Mouse (Mus musculus): ENCODE measurements around the gene Csdc2. TPM values are rescaled to one million over a fixed set of nuclear protein-coding genes. Genes with fewer than 3 reads are reported as not detected.
"Not testable (repeated sequence)": the region's sequence is repeated elsewhere in the genome, so short reads cannot be mapped to it uniquely, and the experiment has no call there.

Gene Csdc2
- polyA plus RNA-seq, 1 experiment from 2014 or later, result 15.7 TPM

- no peak for ATAC-seq (ENCODE audit: insufficient read depth, low FRiP score, low read depth)
- Histone ChIP-seq H3K9ac (no peak overlapping the region), H3K36me3 (peaks cover 7% of the 10 kb centered on the region; the same call in 1 of the 2 replicates), H3K4me1 (peaks cover 5% of the 10 kb centered on the region), H3K27ac (no peak overlapping the region), H3K4me3 (replicated peaks) (no peak overlapping the region), H3K4me2 (no peak overlapping the region), H3K27me3 (replicated peaks) (no peaks in the 10 kb centered on the region), H3K9me3 (no peaks in the 10 kb centered on the region)
- 85% methylated on average over 3 of the region's 3 CpGs for WGBS
These were observed 22.3 kb downstream of the Csdc2 start for GRCm38 (mm10) chr15:81958906-81959305.

- WGBS, result under 1% methylated on average over 77 of the region's 77 CpGs
- peak within 1 kb of the TSS; percentile 68 for H3K9ac ChIP-seq
- H3K4me1 ChIP-seq, result peaks cover 5% of the 10 kb centered on the region
- H3K4me2 ChIP-seq, result peak within 1 kb of the TSS; percentile 100
- H3K4me3 ChIP-seq (replicated peaks), result peak within 1 kb of the TSS; percentile 79
- peak within 1 kb of the TSS; percentile 85 for H3K27ac ChIP-seq
- no peaks in the 10 kb centered on the region for H3K9me3 ChIP-seq
- H3K27me3 ChIP-seq (replicated peaks), result no peaks in the 10 kb centered on the region
- peaks cover 3% of the 10 kb centered on the region; the same call in 1 of the 2 replicates for H3K36me3 ChIP-seq
- peak; percentile 97 for ATAC-seq (ENCODE audit: insufficient read depth, low FRiP score, low read depth)
These were observed 23.9 kb downstream of the Csdc2 start, which contains the start of gene Pmm1 for GRCm38 (mm10) chr15:81960171-81961077. Gene Pmm1, minus strand, starts transcription at chr15:81960930.

GRCm38 (mm10) chr15:81961078-81961451 is 24.5 kb downstream of the Csdc2 start:
- H3K27me3 ChIP-seq (replicated peaks), result no peaks in the 10 kb centered on the region
- H3K4me2 ChIP-seq, result peak overlapping the region; percentile 100
- H3K36me3 ChIP-seq, result no peaks in the 10 kb centered on the region
- peaks cover 5% of the 10 kb centered on the region for H3K4me1 ChIP-seq
- H3K9ac ChIP-seq, result no peak overlapping the region
- peak; percentile 54 for ATAC-seq (ENCODE audit: insufficient read depth, low FRiP score, low read depth)
- H3K4me3 ChIP-seq (replicated peaks), result peak overlapping the region; percentile 79
- no peak overlapping the region for H3K27ac ChIP-seq
- WGBS, result 2% methylated on average over 7 of the region's 8 CpGs
- no peaks in the 10 kb centered on the region for H3K9me3 ChIP-seq

- no peaks in the 10 kb centered on the region for H3K36me3 ChIP-seq
- no peak overlapping the region for H3K27ac ChIP-seq
- H3K4me3 ChIP-seq (replicated peaks), result no peak overlapping the region
- no peak overlapping the region for H3K9ac ChIP-seq
- H3K9me3 ChIP-seq, result no peaks in the 10 kb centered on the region
- no peak overlapping the region for H3K4me2 ChIP-seq
- ATAC-seq (ENCODE audit: insufficient read depth, low FRiP score, low read depth), result no peak
- no peaks in the 10 kb centered on the region for H3K27me3 ChIP-seq (replicated peaks)
- peaks cover 5% of the 10 kb centered on the region for H3K4me1 ChIP-seq
- WGBS, result 48% methylated on average over 1 of the region's 1 CpGs
These were observed 27.7 kb downstream of the Csdc2 start for GRCm38 (mm10) chr15:81964262-81964661.

GRCm38 (mm10) chr15:81964980-81965545 is 28.5 kb downstream of the Csdc2 start:
- Histone ChIP-seq H3K27ac (no peak overlapping the region), H3K27me3 (replicated peaks) (no peaks in the 10 kb centered on the region), H3K36me3 (no peaks in the 10 kb centered on the region), H3K4me1 (peaks cover 5% of the 10 kb centered on the region), H3K4me2 (no peak overlapping the region), H3K9me3 (no peaks in the 10 kb centered on the region), H3K9ac (no peak overlapping the region), H3K4me3 (replicated peaks) (no peak overlapping the region)
- WGBS, result 60% methylated on average over 4 of the region's 4 CpGs
- ATAC-seq (ENCODE audit: insufficient read depth, low FRiP score, low read depth), result no peak

- Histone ChIP-seq H3K4me3 (replicated peaks) (no peak overlapping the region), H3K9me3 (no peaks in the 10 kb centered on the region), H3K9ac (no peak overlapping the region), H3K27me3 (replicated peaks) (no peaks in the 10 kb centered on the region), H3K27ac (no peak overlapping the region), H3K4me1 (no peaks in the 10 kb centered on the region), H3K36me3 (no peaks in the 10 kb centered on the region), H3K4me2 (no peak overlapping the region)
- whole genome bisulfite sequencing, result 76% methylated on average over 13 of the region's 14 CpGs
- ATAC-seq (ENCODE audit: insufficient read depth, low FRiP score, low read depth), result no peak
These were observed 29.7 kb downstream of the Csdc2 start for GRCm38 (mm10) chr15:81966062-81966829.

- no peak for ATAC-seq (ENCODE audit: insufficient read depth, low FRiP score, low read depth)
- no peak overlapping the region for H3K4me3 ChIP-seq (replicated peaks)
- H3K4me2 ChIP-seq, result no peak overlapping the region
- no peak overlapping the region for H3K27ac ChIP-seq
- no peaks in the 10 kb centered on the region for H3K27me3 ChIP-seq (replicated peaks)
- H3K4me1 ChIP-seq, result no peaks in the 10 kb centered on the region
- H3K9me3 ChIP-seq, result no peaks in the 10 kb centered on the region
- no peak overlapping the region for H3K9ac ChIP-seq
- H3K36me3 ChIP-seq, result no peaks in the 10 kb centered on the region
- 89% methylated on average over 5 of the region's 5 CpGs for WGBS
These were observed 31.3 kb downstream of the Csdc2 start for GRCm38 (mm10) chr15:81967821-81968220.

- H3K4me3 ChIP-seq (replicated peaks), result no peak overlapping the region
- WGBS, result 51% methylated on average over 2 of the region's 2 CpGs
- no peaks in the 10 kb centered on the region for H3K9me3 ChIP-seq
- no peak overlapping the region for H3K9ac ChIP-seq
- no peak overlapping the region for H3K4me2 ChIP-seq
- no peaks in the 10 kb centered on the region for H3K36me3 ChIP-seq
- no peaks in the 10 kb centered on the region for H3K27me3 ChIP-seq (replicated peaks)
- no peak for ATAC-seq (ENCODE audit: insufficient read depth, low FRiP score, low read depth)
- no peak overlapping the region for H3K27ac ChIP-seq
- H3K4me1 ChIP-seq, result no peaks in the 10 kb centered on the region
These were observed 31.9 kb downstream of the Csdc2 start for GRCm38 (mm10) chr15:81968447-81968846.

- H3K27ac ChIP-seq, result no peak overlapping the region
- H3K36me3 ChIP-seq, result no peaks in the 10 kb centered on the region
- peak; percentile 43; the same call in 1 of the 2 replicates for ATAC-seq (ENCODE audit: insufficient read depth, low FRiP score, low read depth)
- no peaks in the 10 kb centered on the region for H3K4me1 ChIP-seq
- no peak overlapping the region for H3K4me2 ChIP-seq
- WGBS, result 52% methylated on average over 7 of the region's 7 CpGs
- no peak overlapping the region for H3K9ac ChIP-seq
- no peaks in the 10 kb centered on the region for H3K9me3 ChIP-seq
- H3K4me3 ChIP-seq (replicated peaks), result no peak overlapping the region
- no peaks in the 10 kb centered on the region for H3K27me3 ChIP-seq (replicated peaks)
These were observed 32.6 kb downstream of the Csdc2 start for GRCm38 (mm10) chr15:81969173-81969572.

- not testable (repeated sequence) for H3K4me3 ChIP-seq (replicated peaks); H3K9me3 ChIP-seq; H3K27ac ChIP-seq; ATAC-seq (ENCODE audit: insufficient read depth, low FRiP score, low read depth); H3K27me3 ChIP-seq (replicated peaks); H3K9ac ChIP-seq; H3K4me2 ChIP-seq; H3K36me3 ChIP-seq; H3K4me1 ChIP-seq
- WGBS, result 70% methylated on average over 6 of the region's 6 CpGs
These were observed 33.1 kb downstream of the Csdc2 start for GRCm38 (mm10) chr15:81969635-81970034.

GRCm38 (mm10) chr15:81970498-81970897 is 33.9 kb downstream of the Csdc2 start:
- H3K9me3 ChIP-seq; H3K27ac ChIP-seq; H3K4me1 ChIP-seq; H3K27me3 ChIP-seq (replicated peaks); H3K4me3 ChIP-seq (replicated peaks); H3K4me2 ChIP-seq; ATAC-seq (ENCODE audit: insufficient read depth, low FRiP score, low read depth); H3K36me3 ChIP-seq; H3K9ac ChIP-seq: not testable (repeated sequence)
- 89% methylated on average over 4 of the region's 4 CpGs for WGBS

GRCm38 (mm10) chr15:81975156-81975555 is 38.6 kb downstream of the Csdc2 start:
- H3K4me3 ChIP-seq (replicated peaks); H3K4me1 ChIP-seq; H3K27me3 ChIP-seq (replicated peaks); H3K36me3 ChIP-seq; H3K9me3 ChIP-seq; H3K9ac ChIP-seq; ATAC-seq (ENCODE audit: insufficient read depth, low FRiP score, low read depth); H3K4me2 ChIP-seq; H3K27ac ChIP-seq: not testable (repeated sequence)
- 92% methylated on average over 8 of the region's 8 CpGs for WGBS
